ENCODE assay signal across 9 mouse cellular contexts in the genomic region with DNA sequence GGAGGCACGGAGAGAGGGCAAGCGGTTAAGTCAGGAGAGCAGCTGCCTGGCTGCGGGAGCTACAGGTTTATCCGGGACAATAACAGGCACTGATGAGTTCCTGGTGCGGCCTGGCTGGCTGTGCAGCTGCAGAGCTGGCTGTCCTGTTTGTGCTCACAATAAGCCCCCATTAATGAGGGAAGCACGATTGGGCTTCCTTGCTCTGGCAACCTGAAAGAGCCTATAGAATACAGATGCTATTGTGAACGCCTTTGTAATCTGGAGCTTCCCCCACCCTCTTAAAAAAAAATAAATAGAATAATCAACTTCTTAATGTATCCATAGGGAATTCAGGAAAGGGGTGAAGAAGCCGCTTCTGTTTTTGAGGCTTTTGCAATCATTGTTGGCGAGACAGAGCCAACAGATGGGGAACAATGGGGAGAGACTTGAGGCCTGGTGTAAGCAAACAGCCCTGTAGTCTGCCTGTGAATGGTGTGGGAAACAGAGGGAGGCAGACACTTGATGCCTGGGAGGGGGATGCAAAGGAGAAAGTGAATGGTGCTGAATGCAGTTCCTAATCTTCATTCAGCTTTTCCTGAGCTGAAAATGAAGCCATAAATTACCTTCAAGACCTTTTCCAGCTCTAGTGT. TPM values are rescaled to one million over a fixed set of nuclear protein-coding genes. Genes with fewer than 3 reads are reported as not detected.
A peak's percentile ranks its signal among the peaks of the same experiment; 100 is the strongest.
DNase-seq lines count a peak whose midpoint lies in the region; ATAC-seq and TF ChIP-seq lines count a peak whose summit lies in the region.
"Had no signal": no experiment of that assay in that cellular context is flagged by ENCODE, and none has a peak within 500 bp of the region (broad histone marks: within the 10 kb centered on the region; RNA-seq: fewer than 3 reads in every experiment).

No protein-coding gene starts in this region.

- no peaks in the 10 kb centered on the region for H3K36me3 ChIP-seq in heart, embryonic 16.5 days (ENCODE audit: control insufficient read depth, insufficient read depth)
- no peaks in the 10 kb centered on the region for H3K36me3 ChIP-seq in forebrain, embryonic 15.5 days
- H3K36me3 ChIP-seq in midbrain, embryonic 11.5 days (ENCODE audit: control insufficient read depth, insufficient read depth, low read length), result no peaks in the 10 kb centered on the region
- no peaks in the 10 kb centered on the region for H3K36me3 ChIP-seq in thymus, adult 2 months (ENCODE audit: control insufficient read depth, insufficient read depth, low read length)

- TF ChIP-seq POLR2A in thymus, adult 2 months (IDR thresholded peaks at IDR 0.05; ENCODE audit: control insufficient read depth, extremely low read depth, insufficient read depth, low read length, poor library complexity), result no peak

- H3K9me3 ChIP-seq in heart, embryonic 16.5 days (replicated peaks; ENCODE audit: control insufficient read depth, low read length), result no peaks in the 10 kb centered on the region
- no peaks in the 10 kb centered on the region for H3K9me3 ChIP-seq in forebrain, embryonic 15.5 days
- no peaks in the 10 kb centered on the region for H3K9me3 ChIP-seq in midbrain, embryonic 11.5 days (ENCODE audit: control insufficient read depth, low read length)

- no peaks in the 10 kb centered on the region for H3K27me3 ChIP-seq in heart, embryonic 16.5 days (ENCODE audit: control insufficient read depth, insufficient read depth, low read length)
- no peaks in the 10 kb centered on the region for H3K27me3 ChIP-seq in forebrain, embryonic 15.5 days
- H3K27me3 ChIP-seq in midbrain, embryonic 11.5 days (ENCODE audit: control insufficient read depth, insufficient read depth, low read length), result no peaks in the 10 kb centered on the region
- H3K27me3 ChIP-seq in thymus, adult 2 months (ENCODE audit: control insufficient read depth, insufficient read depth, low read length), result peaks cover 10% of the 10 kb centered on the region

- no peak overlapping the region for H3K4me3 ChIP-seq in heart, embryonic 16.5 days (ENCODE audit: low read length)
- H3K4me3 ChIP-seq in forebrain, embryonic 15.5 days, result no peak overlapping the region
- no peak overlapping the region for H3K4me3 ChIP-seq in midbrain, embryonic 11.5 days (ENCODE audit: low read depth, low read length)
- no peak overlapping the region for H3K4me3 ChIP-seq in thymus, adult 2 months (ENCODE audit: control insufficient read depth, insufficient read depth, low read length)

- WGBS in heart, embryonic 16.5 days, result 41% methylated on average over 9 of the region's 9 CpGs
- 1% methylated on average over 9 of the region's 9 CpGs for WGBS in forebrain, embryonic 15.5 days
- 4% methylated on average over 9 of the region's 9 CpGs for WGBS in midbrain, embryonic 11.5 days
- WGBS in thymus, adult 2 months, result 91% methylated on average over 9 of the region's 9 CpGs

- no peak for DNase-seq in heart, postnatal 36 days
- DNase-seq in embryo, embryonic 10 days (ENCODE audit: low spot score), result peak; percentile 82
- DNase-seq in midbrain, embryonic 11.5 days (ENCODE audit: low spot score, missing footprints), result no peak
- DNase-seq in natural killer cell, adult 2 months (ENCODE audit: low spot score in 2 of 2), result no peak
- no peak for DNase-seq in thymus, adult 2 months
- DNase-seq in right cerebral cortex, postnatal 25 days, result no peak

- H3K27ac ChIP-seq in heart, embryonic 16.5 days (ENCODE audit: low read length), result no peak overlapping the region
- H3K27ac ChIP-seq in forebrain, embryonic 15.5 days (replicated peaks), result peak overlapping the region; percentile 79
- H3K27ac ChIP-seq in midbrain, embryonic 11.5 days (ENCODE audit: low read depth, low read length), result peak overlapping the region; percentile 94
- H3K27ac ChIP-seq in thymus, adult 2 months (ENCODE audit: control insufficient read depth, insufficient read depth, low read length), result no peak overlapping the region
- H3K27ac ChIP-seq: macrophage had no signal

- peak overlapping the region; percentile 57; the same call in 1 of the 2 replicates for H3K4me2 ChIP-seq in heart, embryonic 16.5 days (ENCODE audit: low read depth, low read length)
- H3K4me2 ChIP-seq in forebrain, embryonic 15.5 days (replicated peaks), result peak overlapping the region; percentile 41
- peak overlapping the region; percentile 44 for H3K4me2 ChIP-seq in midbrain, embryonic 11.5 days

- H3K4me1 ChIP-seq in heart, embryonic 16.5 days (ENCODE audit: control insufficient read depth, insufficient read depth, low read length), result peaks cover 16% of the 10 kb centered on the region
- peaks cover 50% of the 10 kb centered on the region for H3K4me1 ChIP-seq in forebrain, embryonic 15.5 days
- peaks cover 42% of the 10 kb centered on the region for H3K4me1 ChIP-seq in midbrain, embryonic 11.5 days (ENCODE audit: control insufficient read depth, insufficient read depth, low read length)
- no peaks in the 10 kb centered on the region for H3K4me1 ChIP-seq in thymus, adult 2 months (replicated peaks; ENCODE audit: control insufficient read depth, insufficient read depth, low read length)

- TF ChIP-seq CTCF in thymus, adult 2 months (IDR thresholded peaks at IDR 0.05; ENCODE audit: borderline replicate concordance, control insufficient read depth, extremely low read depth, insufficient read depth, low read length, poor library complexity), result no peak

- intact Hi-C loops in heart, postnatal 36 days (cut with DNase I), result loop anchor here (5.0 to 10.0 kb wide), 5 partner anchors 83 to 833 kb away; partner anchors contain the start of genes Casd1, Pon2, Pon3 and Ppp1r9a

- no peak overlapping the region for H3K9ac ChIP-seq in heart, embryonic 16.5 days (ENCODE audit: low read length)
- no peak overlapping the region for H3K9ac ChIP-seq in forebrain, embryonic 15.5 days (replicated peaks)
- H3K9ac ChIP-seq in midbrain, embryonic 11.5 days (ENCODE audit: low read length), result peak overlapping the region; percentile 53; the same call in 1 of the 2 replicates

- no peak for ATAC-seq in heart, embryonic 16.5 days (replicated peaks; ENCODE audit: extremely low read depth, insufficient read depth, low FRiP score)
- peak; percentile 29 for ATAC-seq in forebrain, embryonic 15.5 days (replicated peaks)
- peak; percentile 85 for ATAC-seq in midbrain, embryonic 11.5 days (ENCODE audit: low FRiP score)

RNA-seq across cellular contexts. Expression of gene Asb4, which starts 2.4 kb away (rescaled TPM):
- 26.5 TPM in 2 replicates for polyA plus RNA-seq in heart, embryonic 16.5 days (2015; fragmentation: Nextera tagmentation; extraction: Ambion mirVana)
- total RNA-seq in heart, postnatal 36 days (2021), result 10 to 100 TPM in 1 of 2 experiments, 1 to 10 TPM in 1; 7.1 to 10.1 TPM
- polyA plus RNA-seq in forebrain, embryonic 15.5 days (2015; fragmentation: Nextera tagmentation; extraction: Ambion mirVana), result 14.2 and 15.9 TPM in 2 replicates
- 22.8 and 23.6 TPM in 2 replicates for polyA plus RNA-seq in midbrain, embryonic 11.5 days (2014; fragmentation: Nextera tagmentation; extraction: Ambion mirVana)
- polyA plus RNA-seq in thymus, adult 2 months (2012; rRNA removed), result 0.34 and 0.61 TPM in 2 replicates

Comparison
In these comparisons a context has a peak if more than half of its experiments do, and no peak if none do; other contexts are left out.
1. H3K27ac ChIP-seq: peak in forebrain, embryonic 15.5 days (single experiment) and midbrain, embryonic 11.5 days (single experiment); none in heart, embryonic 16.5 days (single experiment) and thymus, adult 2 months (single experiment).
2. Peak in every context shown above with its lines, with median percentiles within 50 percentile points of each other: H3K4me2 ChIP-seq.